Mouse (Mus musculus) intestine, embryonic 14.5 days (tissue): ENCODE results near the gene Cacna1s. TPM values are rescaled to one million over a fixed set of nuclear protein-coding genes. Genes with fewer than 3 reads are reported as not detected.

ENCODE experiments used
- ATAC-seq: fragments of 200-750 bp; cut with Nextera tagmentation; replicated peaks from 2 replicates; pipeline ENCODE4 v1.8.0; 2017; ENCODE audit warnings: low read depth, moderate number of reproducible peaks, moderate TSS enrichment, moderate library complexity; ENCODE audit not compliant: low FRiP score, low TSS enrichment
- DNase-seq: peaks from one replicate; pipeline ENCODE4 v3.0.0-alpha.2; 2018; ENCODE audit warnings: low spot score
- H3K27ac ChIP-seq: fragments of 300-500 bp; sonication (generic); 2 replicates; pipeline ENCODE4 v1.5.1; 2014; ENCODE audit warnings: low read depth, mild to moderate bottlenecking, control low read depth
- H3K27me3 ChIP-seq: fragments of 300-500 bp; sonication (generic); replicated peaks from 2 replicates; pipeline ENCODE4 v1.6.1; 2014; ENCODE audit warnings: low read length, control low read depth; ENCODE audit not compliant: control insufficient read depth, insufficient read depth
- H3K36me3 ChIP-seq: fragments of 300-500 bp; sonication (generic); 2 replicates; pipeline ENCODE4 v1.6.1; 2014; ENCODE audit warnings: low read length, control low read depth; ENCODE audit not compliant: control insufficient read depth, insufficient read depth
- H3K4me1 ChIP-seq: fragments of 300-500 bp; sonication (generic); replicated peaks from 2 replicates; pipeline ENCODE4 v1.6.1; 2014; ENCODE audit warnings: low read length, control low read depth, mixed read lengths; ENCODE audit not compliant: control insufficient read depth, insufficient read depth
- H3K4me2 ChIP-seq: fragments of 300-500 bp; sonication (generic); 2 replicates; pipeline ENCODE4 v1.6.1; 2014; ENCODE audit warnings: low read length
- H3K4me3 ChIP-seq: fragments of 300-500 bp; sonication (generic); 2 replicates; pipeline ENCODE4 v1.5.1; 2014; ENCODE audit warnings: low read depth, low read length, control low read depth, mixed read lengths
- H3K9ac ChIP-seq: fragments of 300-500 bp; sonication (generic); 2 replicates; pipeline ENCODE4 v1.6.1; 2014; ENCODE audit warnings: mild to moderate bottlenecking, low read length
- H3K9me3 ChIP-seq: fragments of 300-500 bp; sonication (generic); 2 replicates; pipeline ENCODE4 v1.6.1; 2016; ENCODE audit warnings: low read length, control low read depth; ENCODE audit not compliant: control insufficient read depth
- WGBS: fragments of 180-500 bp; shearing (Covaris S2); extraction: QIAGEN DNeasy Blood & Tissue Kit; methylation state at CpG from one replicate; pipeline ENCODE4 v1.1.7; 2014; 5-methylcytosine and 5-hydroxymethylcytosine counted together
- polyA plus RNA-seq: library from polyadenylated mRNA; unstranded; fragments of >200 nt; fragmentation: Nextera tagmentation; extraction: Ambion mirVana; gene quantifications from 2 replicates; pipeline ENCODE4 v1.2.1, GENCODE M21; 2014

Cacna1s gene
- polyA plus RNA-seq, 1 experiment from 2014 or later = 0.08 TPM

DNA sequence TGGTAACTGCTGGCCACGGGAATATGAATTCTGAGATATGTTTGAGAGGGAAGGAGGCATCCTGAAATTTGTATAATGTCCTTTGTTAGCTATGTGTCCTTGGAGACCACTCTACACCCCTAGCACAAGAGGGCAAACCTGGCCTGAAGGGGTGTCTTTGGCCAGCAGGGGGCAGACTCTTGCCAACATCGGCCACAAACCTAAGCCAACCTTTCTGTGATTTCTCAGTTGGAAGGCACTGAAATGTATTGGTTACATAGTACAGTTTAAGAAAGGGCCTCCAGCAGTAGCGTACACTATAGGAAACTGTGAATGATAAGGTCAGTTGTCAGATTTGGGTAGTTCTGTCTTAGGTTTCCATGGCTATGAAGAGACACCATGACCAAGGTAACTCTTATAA lies 63.6 kb downstream of the Cacna1s start:
- Histone ChIP-seq H3K4me2 (no peak overlapping the region), H3K9me3 (no peaks in the 10 kb centered on the region), H3K9ac (no peak overlapping the region), H3K27ac (no peak overlapping the region), H3K36me3 (no peaks in the 10 kb centered on the region), H3K27me3 (no peaks in the 10 kb centered on the region), H3K4me3 (no peak overlapping the region), H3K4me1 (no peaks in the 10 kb centered on the region)
- ATAC-seq = no peak
- DNase-seq = no peak
- 29% methylated on average over 3 of the region's 3 CpGs for WGBS

DNA sequence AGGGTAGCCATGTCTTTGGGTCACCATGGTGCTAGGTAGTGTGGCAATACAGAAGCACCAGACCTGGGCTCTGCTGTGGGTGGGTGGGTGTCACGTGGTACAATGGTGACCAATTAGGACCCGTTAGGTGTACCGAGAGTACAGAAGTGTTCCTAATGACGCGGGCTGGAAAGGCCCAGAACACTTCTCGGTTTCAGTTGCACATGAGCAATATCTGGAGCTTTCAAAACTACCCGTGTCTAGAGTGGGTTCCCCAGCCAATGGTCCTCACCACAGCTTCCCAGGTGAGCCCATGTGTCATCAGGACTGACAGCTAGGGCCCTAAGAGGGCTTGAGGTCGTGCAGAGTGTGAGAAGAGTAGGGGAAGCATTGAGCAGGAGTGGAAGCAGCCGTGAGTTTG lies 64.5 kb downstream of the Cacna1s start:
- Histone ChIP-seq H3K9ac (no peak overlapping the region), H3K4me2 (no peak overlapping the region), H3K36me3 (no peaks in the 10 kb centered on the region), H3K9me3 (no peaks in the 10 kb centered on the region), H3K4me3 (no peak overlapping the region), H3K4me1 (no peaks in the 10 kb centered on the region), H3K27me3 (no peaks in the 10 kb centered on the region), H3K27ac (no peak overlapping the region)
- WGBS = 84% methylated on average over 9 of the region's 9 CpGs
- ATAC-seq = no peak
- no peak for DNase-seq

DNA sequence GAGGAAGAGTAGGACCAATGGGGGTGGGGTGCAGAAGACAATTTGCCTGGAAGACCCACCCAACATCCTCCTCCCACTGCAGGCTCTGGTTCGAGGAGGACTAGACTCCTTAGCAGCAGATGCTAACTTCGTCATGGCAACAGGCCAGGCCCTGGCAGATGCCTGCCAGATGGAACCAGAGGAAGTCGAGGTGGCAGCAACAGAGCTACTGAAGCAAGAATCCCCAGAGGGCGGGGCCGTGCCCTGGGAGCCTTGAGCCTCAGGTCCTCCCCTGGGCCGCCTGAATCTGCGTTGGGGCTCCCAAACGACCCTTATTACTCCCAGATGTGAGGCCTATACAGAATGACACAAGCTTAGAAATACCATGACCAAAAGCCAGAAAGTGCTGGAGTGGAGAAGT lies 66.3 kb downstream of the Cacna1s start:
- H3K4me1 ChIP-seq = no peaks in the 10 kb centered on the region

DNA sequence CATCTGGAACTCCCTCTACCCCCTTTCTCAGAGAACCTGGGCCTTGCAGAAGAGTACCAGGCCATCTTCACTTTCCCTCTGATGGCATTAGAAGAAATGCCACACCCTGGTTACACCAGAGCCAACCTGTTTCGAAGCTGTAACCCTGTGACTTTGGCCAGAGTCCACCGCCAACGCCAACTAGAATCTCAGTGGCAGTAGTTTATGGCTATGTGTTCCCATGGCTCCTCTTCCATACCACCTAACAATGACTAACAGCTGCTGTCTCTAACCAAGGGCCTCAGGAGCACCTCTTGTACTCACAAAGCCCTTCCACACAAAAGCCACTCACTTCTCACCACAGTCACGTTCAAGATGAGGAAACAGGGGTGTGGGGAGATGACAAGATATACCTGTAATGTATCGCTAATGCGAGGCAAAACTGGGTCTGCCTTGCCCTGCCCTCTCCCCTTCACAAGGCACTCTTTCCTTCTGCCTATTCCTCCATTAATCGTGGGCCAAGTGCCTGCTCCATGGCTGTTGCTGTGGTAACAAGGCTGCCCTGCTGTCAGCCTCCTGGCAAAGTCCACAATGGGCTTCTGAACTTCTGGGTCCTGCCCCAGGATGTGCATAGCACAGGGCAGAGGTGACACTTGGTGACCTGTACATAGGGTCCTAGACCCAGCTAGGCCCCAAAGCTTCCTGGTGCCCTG lies 67.2 kb downstream of the Cacna1s start:
- H3K9me3 ChIP-seq = no peaks in the 10 kb centered on the region
- WGBS = 80% methylated on average over 7 of the region's 7 CpGs
- H3K4me1 ChIP-seq = no peaks in the 10 kb centered on the region
- DNase-seq = no peak
- H3K27me3 ChIP-seq = no peaks in the 10 kb centered on the region
- no peak for ATAC-seq
- H3K9ac ChIP-seq = no peak overlapping the region
- no peak overlapping the region for H3K4me2 ChIP-seq
- H3K4me3 ChIP-seq = no peak overlapping the region
- H3K36me3 ChIP-seq = no peaks in the 10 kb centered on the region
- H3K27ac ChIP-seq = no peak overlapping the region

More for the DNA sequence above, 66.3 kb downstream of the Cacna1s start:
- DNase-seq = no peak
- H3K36me3 ChIP-seq = no peaks in the 10 kb centered on the region
- H3K9me3 ChIP-seq = no peaks in the 10 kb centered on the region
- no peak overlapping the region for H3K9ac ChIP-seq
- WGBS = 38% methylated on average over 8 of the region's 8 CpGs
- H3K27me3 ChIP-seq = no peaks in the 10 kb centered on the region
- H3K27ac ChIP-seq = no peak overlapping the region
- H3K4me2 ChIP-seq = no peak overlapping the region
- H3K4me3 ChIP-seq = no peak overlapping the region
- ATAC-seq = no peak; the same call in 1 of the 2 replicates

DNA sequence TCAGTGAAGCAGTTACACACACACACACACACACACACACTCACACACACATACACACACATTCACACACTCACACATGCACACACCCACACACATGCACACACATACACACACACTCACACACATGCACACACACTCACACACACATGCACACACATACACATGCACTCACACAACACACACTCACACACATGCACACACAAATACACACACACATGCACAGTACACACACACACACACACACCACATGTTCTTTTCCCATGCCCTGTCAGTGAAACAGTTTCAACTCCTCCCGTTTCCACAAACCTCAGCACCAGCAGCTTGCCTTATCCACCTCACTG lies 67.7 kb downstream of the Cacna1s start:
- no peaks in the 10 kb centered on the region for H3K9me3 ChIP-seq
- no peak overlapping the region for H3K4me3 ChIP-seq
- no peaks in the 10 kb centered on the region for H3K4me1 ChIP-seq
- no peak for DNase-seq
- H3K9ac ChIP-seq = no peak overlapping the region
- ATAC-seq = no peak
- 63% methylated on average over 1 of the region's 1 CpGs for WGBS
- H3K4me2 ChIP-seq = no peak overlapping the region
- H3K27me3 ChIP-seq = no peaks in the 10 kb centered on the region
- no peaks in the 10 kb centered on the region for H3K36me3 ChIP-seq
- no peak overlapping the region for H3K27ac ChIP-seq

DNA sequence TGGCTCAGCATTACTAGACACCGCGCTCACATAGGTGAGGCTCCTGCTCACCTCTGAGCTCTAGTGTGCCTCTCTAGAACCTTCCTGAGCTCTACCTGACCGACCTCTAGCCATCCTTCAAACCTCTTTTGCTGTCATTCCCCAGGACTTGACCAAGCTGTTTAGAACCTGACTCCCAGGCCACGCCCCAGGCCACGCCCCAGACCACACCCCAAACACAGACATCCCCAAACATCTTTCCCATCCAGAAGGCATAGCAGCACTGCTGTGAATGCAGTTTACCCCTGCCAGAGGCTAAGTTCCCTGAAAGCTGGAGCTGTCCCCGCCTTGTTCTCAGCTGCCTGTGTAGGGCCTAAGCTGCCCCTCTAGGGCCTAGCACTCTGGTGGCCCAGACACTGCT lies 68.2 kb downstream of the Cacna1s start:
- no peak overlapping the region for H3K4me2 ChIP-seq
- no peaks in the 10 kb centered on the region for H3K36me3 ChIP-seq
- H3K9ac ChIP-seq = no peak overlapping the region
- H3K4me3 ChIP-seq = no peak overlapping the region
- no peaks in the 10 kb centered on the region for H3K4me1 ChIP-seq
- 50% methylated on average over 6 of the region's 6 CpGs for WGBS
- H3K9me3 ChIP-seq = no peaks in the 10 kb centered on the region
- DNase-seq (no peak), ATAC-seq (no peak)
- no peak overlapping the region for H3K27ac ChIP-seq
- H3K27me3 ChIP-seq = no peaks in the 10 kb centered on the region

DNA sequence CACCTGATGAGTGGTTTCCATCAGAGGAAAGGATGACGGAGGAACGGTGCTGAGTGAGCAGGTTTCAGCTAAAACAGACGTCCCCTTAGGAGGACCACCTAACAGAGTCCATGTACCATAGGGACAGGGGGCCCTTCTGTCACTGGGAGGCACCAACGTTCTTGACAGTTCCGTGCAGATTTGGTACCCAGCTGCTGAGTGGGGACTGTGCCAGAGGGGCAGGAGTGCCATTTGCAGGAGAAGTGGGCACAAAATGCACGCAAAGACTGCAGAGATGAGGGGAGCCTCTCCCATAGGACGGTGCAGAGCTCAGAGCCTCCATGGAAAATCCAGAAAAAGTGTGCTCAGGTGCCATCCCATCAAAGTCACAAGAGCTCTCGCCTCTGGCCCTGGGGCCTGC lies 69.5 kb downstream of the Cacna1s start:
- H3K36me3 ChIP-seq = no peaks in the 10 kb centered on the region
- H3K27ac ChIP-seq = no peak overlapping the region
- H3K27me3 ChIP-seq = no peaks in the 10 kb centered on the region
- H3K9ac ChIP-seq = no peak overlapping the region
- peaks cover 7% of the 10 kb centered on the region for H3K4me1 ChIP-seq
- ATAC-seq (no peak), DNase-seq (no peak)
- 83% methylated on average over 8 of the region's 8 CpGs for WGBS
- no peak overlapping the region for H3K4me3 ChIP-seq
- H3K4me2 ChIP-seq = no peak overlapping the region
- no peaks in the 10 kb centered on the region for H3K9me3 ChIP-seq

DNA sequence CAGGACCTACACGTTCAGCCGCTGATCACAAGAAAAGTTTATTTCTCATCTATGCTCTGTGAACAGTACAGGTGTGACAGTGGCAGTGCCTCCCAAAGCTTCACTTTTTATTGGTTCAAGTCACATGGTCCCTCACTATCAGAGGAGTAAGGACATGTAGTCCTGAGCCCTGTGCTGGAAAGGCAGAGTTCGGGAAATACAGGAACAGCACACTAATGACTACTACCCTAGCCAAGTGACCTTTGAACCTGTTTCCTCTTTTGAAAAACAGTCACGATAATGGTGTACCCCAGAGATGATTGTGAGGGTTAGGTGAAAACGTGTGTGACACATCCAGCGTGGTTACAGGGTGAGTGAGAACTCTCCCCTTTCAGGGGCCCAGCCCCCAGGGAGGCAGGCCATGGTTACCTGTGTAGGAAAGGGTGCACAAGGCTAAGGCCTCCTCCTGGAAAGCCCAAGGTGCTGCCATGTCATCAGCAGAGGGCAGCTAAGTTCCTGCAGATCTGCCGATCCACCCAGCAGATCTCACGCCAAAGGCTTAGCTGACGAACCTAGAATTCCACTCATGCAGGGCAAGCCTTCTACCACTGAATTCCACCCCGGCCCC lies 73.7 kb downstream of the Cacna1s start:
- WGBS = 76% methylated on average over 10 of the region's 10 CpGs
- H3K4me1 ChIP-seq = peaks cover 44% of the 10 kb centered on the region

DNA sequence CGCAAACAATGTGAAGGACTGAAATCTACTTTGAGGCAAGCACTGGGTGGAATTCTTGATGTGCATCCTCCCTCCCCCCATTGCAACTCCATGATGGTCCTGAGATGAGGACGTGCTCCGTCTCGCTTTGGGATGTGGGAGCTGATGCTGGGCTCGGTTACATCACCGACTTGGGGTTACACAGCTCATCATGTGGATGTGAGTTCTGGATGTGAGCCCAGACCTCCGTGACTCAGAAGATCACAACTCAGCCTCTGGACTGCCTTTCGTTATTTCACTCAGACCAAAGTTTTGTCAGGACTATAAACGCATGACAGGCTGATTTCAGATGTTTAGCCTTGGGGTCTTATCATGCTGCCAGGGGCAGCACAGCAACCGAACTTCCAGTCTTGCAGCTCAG lies 74.3 kb downstream of the Cacna1s start:
- H3K4me2 ChIP-seq = no peak overlapping the region
- no peak for ATAC-seq
- H3K4me1 ChIP-seq = peaks cover 44% of the 10 kb centered on the region
- no peaks in the 10 kb centered on the region for H3K27me3 ChIP-seq
- no peaks in the 10 kb centered on the region for H3K36me3 ChIP-seq
- H3K9me3 ChIP-seq = no peaks in the 10 kb centered on the region
- H3K27ac ChIP-seq = peak overlapping the region; percentile 66
- WGBS = 39% methylated on average over 10 of the region's 10 CpGs
- DNase-seq = no peak
- H3K9ac ChIP-seq = no peak overlapping the region
- H3K4me3 ChIP-seq = no peak overlapping the region

More for the DNA sequence above, 73.7 kb downstream of the Cacna1s start:
- no peaks in the 10 kb centered on the region for H3K9me3 ChIP-seq
- no peak for DNase-seq
- no peak overlapping the region for H3K4me2 ChIP-seq
- no peak overlapping the region for H3K4me3 ChIP-seq
- H3K27ac ChIP-seq = no peak overlapping the region
- no peaks in the 10 kb centered on the region for H3K27me3 ChIP-seq
- no peaks in the 10 kb centered on the region for H3K36me3 ChIP-seq
- H3K9ac ChIP-seq = no peak overlapping the region
- ATAC-seq = no peak
